Mouse (Mus musculus) hindbrain, embryonic 13.5 days (tissue): ENCODE results near the gene Clpsl2. TPM values are rescaled to one million over a fixed set of nuclear protein-coding genes. Genes with fewer than 3 reads are reported as not detected.

ENCODE experiments used
- ATAC-seq: fragments of 200-750 bp; cut with Nextera tagmentation; 2 replicates; pipeline ENCODE4 v1.8.0; 2017; ENCODE audit warnings: moderate TSS enrichment; ENCODE audit not compliant: low FRiP score
- H3K27ac ChIP-seq: fragments of 300-500 bp; sonication (generic); 2 replicates; pipeline ENCODE4 v1.5.1; 2015; ENCODE audit warnings: inconsistent platforms, mild to moderate bottlenecking, moderate library complexity
- H3K27me3 ChIP-seq: fragments of 300-500 bp; sonication (generic); 2 replicates; pipeline ENCODE4 v1.6.1; 2015; ENCODE audit warnings: mild to moderate bottlenecking, inconsistent platforms
- H3K36me3 ChIP-seq: fragments of 300-500 bp; sonication (generic); 2 replicates; pipeline ENCODE4 v1.6.1; 2015; ENCODE audit warnings: mild to moderate bottlenecking, inconsistent platforms
- H3K4me1 ChIP-seq: fragments of 300-500 bp; sonication (generic); replicated peaks from 2 replicates; pipeline ENCODE4 v1.6.1; 2015; ENCODE audit warnings: inconsistent platforms
- H3K4me2 ChIP-seq: fragments of 300-500 bp; sonication (generic); 2 replicates; pipeline ENCODE4 v1.6.1; 2015; ENCODE audit warnings: inconsistent platforms, mild to moderate bottlenecking, moderate library complexity
- H3K4me3 ChIP-seq: fragments of 300-500 bp; sonication (generic); 2 replicates; pipeline ENCODE4 v1.5.1; 2015; ENCODE audit warnings: mild to moderate bottlenecking, inconsistent platforms
- H3K9ac ChIP-seq: fragments of 300-500 bp; sonication (generic); 2 replicates; pipeline ENCODE4 v1.6.1; 2015; ENCODE audit warnings: mild to moderate bottlenecking, inconsistent platforms
- H3K9me3 ChIP-seq: fragments of 300-500 bp; sonication (generic); 2 replicates; pipeline ENCODE4 v1.6.1; 2016; ENCODE audit warnings: inconsistent platforms
- WGBS: fragments of 180-500 bp; shearing (Covaris S2); methylation state at CpG from one replicate; pipeline ENCODE4 v1.1.7; 2015; 5-methylcytosine and 5-hydroxymethylcytosine counted together
- microRNA-seq: library from miRNA; unstranded; fragments of <30 nt; microRNA quantifications from one replicate; pipeline ENCODE4, GENCODE M21; 2016
- polyA plus RNA-seq: library from polyadenylated mRNA; unstranded; fragments of >200 nt; fragmentation: Nextera tagmentation; extraction: Ambion mirVana; gene quantifications from 2 replicates; pipeline ENCODE4 v1.2.1, GENCODE M21; 2015

Gene Clpsl2
- polyA plus RNA-seq, 1 experiment from 2014 or later, result not detected

- WGBS, result 86% methylated on average over 9 of the region's 9 CpGs
- Histone ChIP-seq H3K36me3 (peaks cover 93% of the 10 kb centered on the region), H3K27me3 (no peaks in the 10 kb centered on the region), H3K9ac (no peak overlapping the region), H3K4me3 (no peak overlapping the region), H3K27ac (no peak overlapping the region), H3K4me1 (no peaks in the 10 kb centered on the region), H3K4me2 (no peak overlapping the region), H3K9me3 (no peaks in the 10 kb centered on the region)
- ATAC-seq, result no peak
Measured at GRCm38 (mm10) chr17:28601557-28602250, 52.5 kb downstream of the Clpsl2 start.

Small RNA genes lying within 50 kb of the gene (microRNA-seq; reads per million reads assigned to microRNA genes)
- not detected for gene Gm25195
- not detected for gene Mir6969

Other genes starting within 250 kb of the Clpsl2 start
- gene Fance, start 235.9 kb upstream of the Clpsl2 start, polyA plus RNA-seq, result 21.9 and 24.2 TPM in 2 replicates
- 336 and 366 TPM in 2 replicates for gene Rpl10a, start 220.9 kb upstream of the Clpsl2 start, polyA plus RNA-seq
- gene Tead3, start 198.6 kb upstream of the Clpsl2 start, polyA plus RNA-seq, result 1.8 and 2.0 TPM in 2 replicates
- gene Tulp1, start 184.2 kb upstream of the Clpsl2 start, polyA plus RNA-seq, result 2.1 and 2.2 TPM in 2 replicates
- 24.8 and 27.2 TPM in 2 replicates for gene Fkbp5, start 31.9 kb upstream of the Clpsl2 start, polyA plus RNA-seq
- not detected in 2 replicates for gene Armc12, start 18.6 kb upstream of the Clpsl2 start, polyA plus RNA-seq
- 0.58 TPM in 1 of 2 replicates, not detected in the other for gene Clps, start 11.4 kb downstream of the Clpsl2 start, polyA plus RNA-seq
- gene Lhfpl5, start 26.2 kb downstream of the Clpsl2 start, polyA plus RNA-seq, result 6.4 and 7.2 TPM in 2 replicates
- gene Srpk1, start 73.3 kb downstream of the Clpsl2 start, polyA plus RNA-seq, result 105 and 107 TPM in 2 replicates
- gene Slc26a8, start 140.8 kb downstream of the Clpsl2 start, polyA plus RNA-seq, result 1.00 and 1.1 TPM in 2 replicates
- gene Mapk14, start 141.9 kb downstream of the Clpsl2 start, polyA plus RNA-seq, result 25.3 and 26.9 TPM in 2 replicates
- 2.2 and 3.3 TPM in 2 replicates for gene AC170998.1, start 176.7 kb downstream of the Clpsl2 start, polyA plus RNA-seq
- 0.93 and 1.2 TPM in 2 replicates for gene Mapk13, start 219.9 kb downstream of the Clpsl2 start, polyA plus RNA-seq